Mouse (Mus musculus) adrenal gland, postnatal 14 days (tissue): Measurements from ENCODE around the gene Olfr96. TPM values are rescaled to one million over a fixed set of nuclear protein-coding genes. Genes with fewer than 3 reads are reported as not detected.

ENCODE experiments used
- DNase-seq: peaks from one replicate; pipeline ENCODE4 v3.0.0; 2021; ENCODE audit warnings: mixed read lengths
- total RNA-seq: library from RNA; stranded (reverse); gene quantifications from 2 replicates; pipeline ENCODE4 v1.2.3, GENCODE M21; 2021

The Olfr96 gene
- total RNA-seq, 1 experiment from 2014 or later, result not detected

GRCm38 (mm10) chr17:37270702-37271092, 50.8 kb downstream of the Olfr96 start:
- peak; percentile 68 for DNase-seq

GRCm38 (mm10) chr17:37275626-37276248, 55.8 kb downstream of the Olfr96 start:
- no peak for DNase-seq

Other genes with a start within 250 kb of the Olfr96 start
- not detected in 2 replicates for gene 2410137M14Rik, start 238.9 kb upstream of the Olfr96 start, total RNA-seq
- gene H2-M5, start 230.6 kb upstream of the Olfr96 start, total RNA-seq, result 0.34 TPM in 1 of 2 replicates, not detected in the other
- gene Zfp57, start 219.0 kb upstream of the Olfr96 start, total RNA-seq, result 4.1 and 4.5 TPM in 2 replicates
- not detected in 2 replicates for gene Mog, start 196.7 kb upstream of the Olfr96 start, total RNA-seq
- gene Gabbr1, start 174.2 kb upstream of the Olfr96 start, total RNA-seq, result 24.2 and 32.7 TPM in 2 replicates
- not detected in 2 replicates for gene Olfr90, start 131.6 kb upstream of the Olfr96 start, total RNA-seq
- not detected in 2 replicates for gene Olfr91, start 121.9 kb upstream of the Olfr96 start, total RNA-seq
- not detected in 2 replicates for gene Olfr92, start 100.1 kb upstream of the Olfr96 start, total RNA-seq
- not detected in 2 replicates for gene Olfr93, start 58.7 kb upstream of the Olfr96 start, total RNA-seq
- 3.4 TPM in 1 of 2 replicates, not detected in the other for gene Ubd, start 26.3 kb upstream of the Olfr96 start, total RNA-seq
- not detected in 2 replicates for gene Olfr94, start 19.2 kb upstream of the Olfr96 start, total RNA-seq
- not detected in 2 replicates for gene Olfr95, start 7.0 kb upstream of the Olfr96 start, total RNA-seq
- not detected in 2 replicates for gene Olfr97, start 17.2 kb downstream of the Olfr96 start, total RNA-seq
- not detected in 2 replicates for gene Olfr98, start 43.6 kb downstream of the Olfr96 start, total RNA-seq
- 3.3 and 5.9 TPM in 2 replicates for gene H2-M3, start 50.1 kb downstream of the Olfr96 start, total RNA-seq
- gene Olfr99, start 63.3 kb downstream of the Olfr96 start, total RNA-seq, result not detected in 2 replicates
- gene Olfr101, start 84.2 kb downstream of the Olfr96 start, total RNA-seq, result not detected in 2 replicates
- gene Olfr102, start 96.9 kb downstream of the Olfr96 start, total RNA-seq, result not detected in 2 replicates
- not detected in 2 replicates for gene Olfr103, start 119.6 kb downstream of the Olfr96 start, total RNA-seq
- gene Olfr104-ps, start 139.4 kb downstream of the Olfr96 start, total RNA-seq, result not detected in 2 replicates
- not detected in 2 replicates for gene Olfr105-ps, start 158.9 kb downstream of the Olfr96 start, total RNA-seq
- gene Olfr106-ps, start 170.2 kb downstream of the Olfr96 start, total RNA-seq, result not detected in 2 replicates
- gene Olfr107, start 179.1 kb downstream of the Olfr96 start, total RNA-seq, result not detected in 2 replicates
- gene Olfr108, start 225.3 kb downstream of the Olfr96 start, total RNA-seq, result not detected in 2 replicates
- not detected in 2 replicates for gene Olfr109, start 238.8 kb downstream of the Olfr96 start, total RNA-seq